Mouse (Mus musculus) kidney, adult 9 months (tissue): ENCODE data around the gene Calhm6.

Experiments
- DNase-seq: peaks from one replicate; pipeline ENCODE4 v3.0.0; 2022

Gene Calhm6

GRCm38 (mm10) chr10:34127392-34128378, at the start of gene Calhm6:
Gene Calhm6 (minus strand): TSS chr10:34127984.
- DNase-seq, result peak; percentile 14

- no peak for DNase-seq
Measured at GRCm38 (mm10) chr10:34175870-34176606, 48.3 kb upstream of the Calhm6 start.

- DNase-seq, result no peak
Measured at GRCm38 (mm10) chr10:34172663-34173282, 45.0 kb upstream of the Calhm6 start.

- DNase-seq, result no peak
Measured at GRCm38 (mm10) chr10:34171660-34172059, 43.9 kb upstream of the Calhm6 start.

- DNase-seq, result no peak
Measured at GRCm38 (mm10) chr10:34171191-34171590, 43.4 kb upstream of the Calhm6 start.

- DNase-seq, result no peak
Measured at GRCm38 (mm10) chr10:34166971-34167370, 39.2 kb upstream of the Calhm6 start.

- DNase-seq, result no peak
Measured at GRCm38 (mm10) chr10:34155796-34156554, 28.2 kb upstream of the Calhm6 start.

- no peak for DNase-seq
Measured at GRCm38 (mm10) chr10:34151827-34152226, 24.0 kb upstream of the Calhm6 start.

GRCm38 (mm10) chr10:34150454-34150853, 22.7 kb upstream of the Calhm6 start:
- DNase-seq, result no peak

- DNase-seq, result no peak
Measured at GRCm38 (mm10) chr10:34149772-34150171, 22.0 kb upstream of the Calhm6 start.

GRCm38 (mm10) chr10:34141693-34142092, 13.9 kb upstream of the Calhm6 start:
- no peak for DNase-seq

- no peak for DNase-seq
Measured at GRCm38 (mm10) chr10:34139768-34140167, 12.0 kb upstream of the Calhm6 start.

GRCm38 (mm10) chr10:34138027-34138426, 10.2 kb upstream of the Calhm6 start:
- no peak for DNase-seq

GRCm38 (mm10) chr10:34136432-34136831, 8.6 kb upstream of the Calhm6 start:
- no peak for DNase-seq

- DNase-seq, result no peak
Measured at GRCm38 (mm10) chr10:34131356-34131755, 3.6 kb upstream of the Calhm6 start.

GRCm38 (mm10) chr10:34128391-34128790, 607 bp upstream of the Calhm6 start:
- peak; percentile 46 for DNase-seq

GRCm38 (mm10) chr10:34118421-34118820, 9.4 kb downstream of the Calhm6 start:
- DNase-seq, result no peak

GRCm38 (mm10) chr10:34117770-34118169, 10.0 kb downstream of the Calhm6 start:
- no peak for DNase-seq

GRCm38 (mm10) chr10:34117131-34117530, 10.7 kb downstream of the Calhm6 start:
- no peak for DNase-seq

GRCm38 (mm10) chr10:34111964-34112738, 15.6 kb downstream of the Calhm6 start:
- DNase-seq, result no peak

- DNase-seq, result no peak
Measured at GRCm38 (mm10) chr10:34110863-34111465, 16.8 kb downstream of the Calhm6 start.
